Mouse (Mus musculus): ENCODE data around the gene Adap2. TPM values are rescaled to one million over a fixed set of nuclear protein-coding genes. Genes with fewer than 3 reads are reported as not detected.
A peak's percentile ranks its signal among the peaks of the same experiment; 100 is the strongest.
"Not testable (repeated sequence)": the region's sequence is repeated elsewhere in the genome, so short reads cannot be mapped to it uniquely, and the experiment has no call there.

Gene Adap2
- polyA plus RNA-seq, 1 experiment from 2014 or later: 2.7 TPM

DNA sequence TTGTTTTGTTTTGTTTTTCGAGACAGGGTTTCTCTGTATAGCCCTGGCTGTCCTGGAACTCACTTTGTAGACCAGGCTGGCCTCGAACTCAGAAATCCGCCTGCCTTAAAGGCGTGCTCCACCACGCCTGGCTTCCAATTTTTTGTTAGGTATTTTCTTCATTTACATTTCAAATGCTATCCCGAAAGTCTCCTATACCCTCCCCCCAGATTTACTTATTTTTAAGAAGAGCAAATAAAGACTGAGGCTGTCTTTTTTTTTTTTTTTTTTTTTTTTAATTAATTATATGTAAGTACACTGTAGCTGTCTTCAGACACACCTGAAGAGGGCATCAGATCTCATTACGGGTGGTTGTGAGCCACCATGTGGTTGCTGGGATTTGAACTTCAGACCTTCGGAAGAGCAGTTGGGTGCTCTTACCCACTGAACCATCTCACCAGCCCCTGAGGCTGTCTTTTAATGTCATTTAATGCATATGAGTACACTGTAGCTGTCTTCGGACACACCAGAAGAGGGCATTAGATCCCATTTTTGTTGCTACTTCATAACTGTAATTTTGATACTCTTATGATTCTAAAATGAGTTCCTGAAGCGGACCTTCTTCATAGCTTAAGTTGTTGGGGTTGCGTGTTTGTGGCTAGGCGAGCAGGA, 29.3 kb downstream of the Adap2 start:
- ATAC-seq (ENCODE audit: low FRiP score, low read depth); H3K4me1 ChIP-seq; H3K27ac ChIP-seq (replicated peaks); H3K36me3 ChIP-seq; H3K9me3 ChIP-seq; H3K27me3 ChIP-seq: not testable (repeated sequence)
- WGBS: 47% methylated on average over 12 of the region's 12 CpGs
- H3K4me2 ChIP-seq (replicated peaks): peak overlapping the region; percentile 64
- H3K4me3 ChIP-seq: peak overlapping the region; percentile 49
- peak overlapping the region; percentile 53 for H3K9ac ChIP-seq (replicated peaks)

DNA sequence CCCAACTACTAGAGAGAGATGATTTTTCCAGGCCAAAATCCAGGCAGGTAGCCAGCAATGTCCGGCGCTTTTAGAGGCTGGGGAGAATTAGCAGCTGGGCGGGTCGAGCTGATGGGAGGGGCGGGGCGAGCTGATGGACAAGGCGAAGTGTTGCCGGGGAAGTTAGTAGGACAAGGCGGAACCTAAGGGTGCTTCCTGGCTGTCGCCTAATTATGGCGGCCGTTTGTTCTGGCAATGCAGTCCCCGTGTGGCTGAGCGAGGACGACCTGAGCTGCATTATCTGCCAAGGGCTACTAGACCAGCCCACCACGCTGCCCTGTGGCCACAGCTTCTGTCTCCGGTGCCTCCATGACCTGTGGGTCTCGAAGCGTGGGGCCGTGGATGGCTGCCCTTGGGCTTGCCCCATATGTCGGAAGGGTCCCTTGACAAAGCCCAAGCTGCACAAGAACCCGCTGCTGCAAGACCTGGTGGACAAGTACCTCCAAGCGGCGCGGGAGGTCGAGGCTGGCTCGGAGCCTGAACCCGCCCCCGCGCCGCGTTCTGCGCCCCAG, 29.9 kb downstream of the Adap2 start, which contains the start of gene Rnf135:
Rnf135 (plus strand) TSS at position 147 of the 551 bp plus-strand sequence.
- Histone ChIP-seq H3K4me2 (replicated peaks) (peak within 1 kb of the TSS; percentile 64), H3K4me1 (0 out of 2 replicates have a peak, but pooled peaks cover 6% of the 10 kb centered on the region), H3K9ac (replicated peaks) (peak within 1 kb of the TSS; percentile 53), H3K27ac (replicated peaks) (0 out of 2 replicates have a peak within 1 kb of the TSS, but pooled peaks have one; percentile 7), H3K36me3 (no peaks in the 10 kb centered on the region), H3K4me3 (peak within 1 kb of the TSS; percentile 49), H3K9me3 (no peaks in the 10 kb centered on the region), H3K27me3 (0 out of 2 replicates have a peak, but pooled peaks cover 4% of the 10 kb centered on the region)
- WGBS: 1% methylated on average over 33 of the region's 33 CpGs
- peak; percentile 38; the same call in 1 of the 2 replicates for ATAC-seq (ENCODE audit: low FRiP score, low read depth)

GRCm38 (mm10) chr11:80184531-80185071, 30.7 kb downstream of the Adap2 start:
- Histone ChIP-seq H3K4me2 (replicated peaks) (peak overlapping the region; percentile 64; the same call in 1 of the 2 replicates), H3K4me3 (peak overlapping the region; percentile 49; the same call in 1 of the 2 replicates), H3K9ac (replicated peaks) (no peak overlapping the region), H3K4me1 (0 out of 2 replicates have a peak, but pooled peaks cover 6% of the 10 kb centered on the region), H3K36me3 (no peaks in the 10 kb centered on the region), H3K27me3 (0 out of 2 replicates have a peak, but pooled peaks cover 4% of the 10 kb centered on the region), H3K27ac (replicated peaks) (no peak overlapping the region), H3K9me3 (no peaks in the 10 kb centered on the region)
- ATAC-seq (ENCODE audit: low FRiP score, low read depth): no peak
- 91% methylated on average over 6 of the region's 6 CpGs for WGBS

DNA sequence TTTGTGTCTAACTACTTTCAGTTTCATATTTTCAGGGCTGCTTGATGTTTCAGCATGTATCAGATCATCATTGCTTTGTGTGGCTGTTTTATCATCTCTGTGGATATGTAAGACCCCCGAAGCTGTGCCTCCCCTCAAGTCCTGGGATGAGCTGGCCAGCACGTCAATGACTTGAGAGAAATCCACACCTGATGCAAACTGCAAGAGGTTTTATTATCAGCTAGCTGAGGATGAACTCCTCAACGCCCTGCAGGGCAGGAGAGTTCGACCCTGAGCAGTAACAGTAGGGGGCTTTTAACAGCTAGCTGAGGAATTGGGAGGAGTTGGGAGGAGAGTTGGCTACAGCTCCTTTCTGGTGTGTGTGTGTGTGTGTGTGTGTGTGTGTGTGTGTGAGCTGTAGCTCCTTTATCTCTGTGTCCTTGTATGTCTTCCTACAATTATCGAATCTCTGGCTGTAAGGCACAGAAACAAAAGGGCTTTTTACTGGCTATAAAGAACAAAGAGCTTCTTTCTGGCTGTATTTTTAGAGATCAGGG, 31.6 kb downstream of the Adap2 start:
- not testable (repeated sequence) for H3K4me1 ChIP-seq; H3K27ac ChIP-seq (replicated peaks); ATAC-seq (ENCODE audit: low FRiP score, low read depth); H3K27me3 ChIP-seq; H3K36me3 ChIP-seq; H3K9ac ChIP-seq (replicated peaks); H3K4me3 ChIP-seq; H3K4me2 ChIP-seq (replicated peaks); H3K9me3 ChIP-seq
- WGBS: 73% methylated on average over 5 of the region's 5 CpGs

DNA sequence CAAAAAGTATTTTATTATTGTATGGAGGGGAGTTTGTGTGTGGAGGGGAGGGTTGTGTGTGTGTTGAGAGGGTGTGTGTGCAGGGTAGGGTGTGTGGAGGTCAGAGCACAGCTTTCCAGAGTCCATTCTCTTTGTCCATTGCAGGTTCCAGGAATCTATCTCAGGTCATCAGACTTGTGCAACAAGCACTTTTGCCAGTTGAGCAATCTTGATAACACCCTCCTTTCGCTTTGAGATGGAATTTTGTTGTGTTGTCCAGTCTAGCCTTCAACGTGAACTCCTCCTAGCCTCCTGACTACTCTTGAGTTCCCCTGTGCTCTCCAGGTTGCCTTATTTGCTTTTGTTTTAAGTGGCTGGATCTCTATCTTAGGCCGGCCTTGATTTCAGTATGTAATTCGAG, 36.4 kb downstream of the Adap2 start:
- Histone ChIP-seq H3K27me3 (no peaks in the 10 kb centered on the region), H3K4me3 (no peak overlapping the region), H3K36me3 (no peaks in the 10 kb centered on the region), H3K9ac (replicated peaks) (no peak overlapping the region), H3K4me1 (no peaks in the 10 kb centered on the region), H3K9me3 (no peaks in the 10 kb centered on the region), H3K4me2 (replicated peaks) (no peak overlapping the region), H3K27ac (replicated peaks) (no peak overlapping the region)
- no peak for ATAC-seq (ENCODE audit: low FRiP score, low read depth)
- 82% methylated on average over 4 of the region's 4 CpGs for WGBS

GRCm38 (mm10) chr11:80193827-80194226, 39.9 kb downstream of the Adap2 start:
- 70% methylated on average over 4 of the region's 4 CpGs for WGBS
- Histone ChIP-seq H3K27me3 (no peaks in the 10 kb centered on the region), H3K9me3 (no peaks in the 10 kb centered on the region), H3K9ac (replicated peaks) (no peak overlapping the region), H3K4me1 (no peaks in the 10 kb centered on the region), H3K36me3 (no peaks in the 10 kb centered on the region), H3K4me2 (replicated peaks) (no peak overlapping the region), H3K4me3 (no peak overlapping the region), H3K27ac (replicated peaks) (no peak overlapping the region)
- no peak for ATAC-seq (ENCODE audit: low FRiP score, low read depth)

- Histone ChIP-seq H3K27me3 (no peaks in the 10 kb centered on the region), H3K36me3 (no peaks in the 10 kb centered on the region), H3K4me2 (replicated peaks) (no peak overlapping the region), H3K27ac (replicated peaks) (no peak overlapping the region), H3K9ac (replicated peaks) (no peak overlapping the region), H3K4me3 (no peak overlapping the region), H3K4me1 (no peaks in the 10 kb centered on the region), H3K9me3 (no peaks in the 10 kb centered on the region)
- 85% methylated on average over 7 of the region's 7 CpGs for WGBS
- ATAC-seq (ENCODE audit: low FRiP score, low read depth): no peak
Measured at GRCm38 (mm10) chr11:80196351-80196750, 42.4 kb downstream of the Adap2 start.

DNA sequence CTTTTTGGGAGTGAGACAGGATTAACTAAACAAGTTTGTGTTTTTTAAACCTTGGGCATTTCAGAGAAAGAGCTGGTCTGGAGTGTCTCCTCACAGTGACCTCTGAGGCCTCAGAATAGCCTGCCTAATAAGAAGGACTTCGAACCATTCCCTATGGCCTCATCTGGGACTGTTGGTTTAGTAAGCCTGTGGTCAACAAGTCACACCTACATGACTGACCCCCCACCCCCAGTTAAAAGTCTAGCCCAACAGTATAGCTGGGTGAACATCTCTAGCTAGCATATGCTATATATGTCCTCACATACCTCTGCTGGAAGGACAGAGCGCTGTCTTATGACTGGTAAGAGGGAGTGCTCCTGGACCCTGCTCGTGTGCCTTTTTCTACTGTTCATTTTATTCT, 45.4 kb downstream of the Adap2 start:
- WGBS: 90% methylated on average over 3 of the region's 3 CpGs
- ATAC-seq (ENCODE audit: low FRiP score, low read depth): no peak
- H3K27me3 ChIP-seq: no peaks in the 10 kb centered on the region
- no peak overlapping the region for H3K4me2 ChIP-seq (replicated peaks)
- H3K4me1 ChIP-seq: no peaks in the 10 kb centered on the region
- no peaks in the 10 kb centered on the region for H3K36me3 ChIP-seq
- H3K9me3 ChIP-seq: no peaks in the 10 kb centered on the region
- H3K4me3 ChIP-seq: no peak overlapping the region
- H3K27ac ChIP-seq (replicated peaks): no peak overlapping the region
- no peak overlapping the region for H3K9ac ChIP-seq (replicated peaks)

DNA sequence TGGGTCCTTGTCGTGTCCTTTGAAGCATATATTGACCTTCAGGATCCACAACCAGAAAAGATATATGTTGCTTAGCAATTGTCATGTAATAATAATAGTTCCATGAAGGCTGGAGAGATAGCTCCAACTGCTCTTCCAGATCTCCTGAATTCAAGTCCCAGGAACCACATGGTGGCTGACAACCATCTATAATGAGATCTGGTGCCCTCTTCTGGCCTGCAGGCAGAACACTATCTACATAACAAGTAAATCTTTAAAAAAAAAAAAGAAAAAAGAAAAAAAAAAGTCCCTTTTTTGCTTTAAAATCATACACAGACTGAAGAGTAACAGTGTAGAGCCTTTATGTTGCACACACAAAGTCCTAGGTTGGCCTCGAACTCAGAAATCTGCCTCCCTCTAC, 45.9 kb downstream of the Adap2 start:
- Histone ChIP-seq H3K9ac (replicated peaks) (no peak overlapping the region), H3K4me1 (no peaks in the 10 kb centered on the region), H3K4me3 (no peak overlapping the region), H3K9me3 (no peaks in the 10 kb centered on the region), H3K27ac (replicated peaks) (no peak overlapping the region), H3K36me3 (no peaks in the 10 kb centered on the region), H3K4me2 (replicated peaks) (no peak overlapping the region), H3K27me3 (no peaks in the 10 kb centered on the region)
- 94% methylated on average over 2 of the region's 2 CpGs for WGBS
- ATAC-seq (ENCODE audit: low FRiP score, low read depth): no peak

DNA sequence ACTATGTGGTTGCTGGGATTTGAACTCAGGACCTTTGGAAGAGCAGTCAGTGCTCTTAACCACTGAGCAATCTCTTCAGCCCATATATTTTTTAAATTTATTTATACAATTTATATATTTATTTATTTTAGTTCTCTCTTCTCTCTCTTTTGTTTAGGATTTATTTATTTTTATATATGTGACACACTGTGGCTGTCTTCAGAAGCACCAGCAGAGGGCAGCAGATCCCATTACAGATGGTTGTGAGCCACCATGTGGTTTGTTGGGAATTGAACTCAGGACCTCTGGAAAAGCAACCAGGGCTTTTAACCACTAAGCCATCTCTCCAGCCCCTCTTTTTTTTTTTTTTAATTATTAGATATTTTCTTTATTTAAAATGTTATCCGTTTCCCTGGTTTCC, 46.4 kb downstream of the Adap2 start:
- no peak for ATAC-seq (ENCODE audit: low FRiP score, low read depth)
- WGBS: 67% methylated on average over 1 of the region's 1 CpGs

GRCm38 (mm10) chr11:80202296-80202695, 48.4 kb downstream of the Adap2 start:
- Histone ChIP-seq H3K9ac (replicated peaks) (no peak overlapping the region), H3K4me2 (replicated peaks) (no peak overlapping the region), H3K36me3 (no peaks in the 10 kb centered on the region), H3K4me3 (no peak overlapping the region), H3K9me3 (no peaks in the 10 kb centered on the region), H3K4me1 (no peaks in the 10 kb centered on the region), H3K27ac (replicated peaks) (no peak overlapping the region), H3K27me3 (no peaks in the 10 kb centered on the region)
- WGBS: 81% methylated on average over 6 of the region's 6 CpGs
- ATAC-seq (ENCODE audit: low FRiP score, low read depth): no peak

More for the DNA sequence above, 46.4 kb downstream of the Adap2 start:
- no peak overlapping the region for H3K27ac ChIP-seq (replicated peaks)
- H3K4me3 ChIP-seq: no peak overlapping the region
- H3K4me1 ChIP-seq: no peaks in the 10 kb centered on the region
- no peaks in the 10 kb centered on the region for H3K9me3 ChIP-seq
- H3K36me3 ChIP-seq: no peaks in the 10 kb centered on the region
- no peak overlapping the region for H3K4me2 ChIP-seq (replicated peaks)
- H3K27me3 ChIP-seq: no peaks in the 10 kb centered on the region
- no peak overlapping the region for H3K9ac ChIP-seq (replicated peaks)

- 86% methylated on average over 3 of the region's 3 CpGs for WGBS
- no peak overlapping the region for H3K4me3 ChIP-seq
- no peaks in the 10 kb centered on the region for H3K27me3 ChIP-seq
- no peak overlapping the region for H3K4me2 ChIP-seq (replicated peaks)
- H3K4me1 ChIP-seq: no peaks in the 10 kb centered on the region
- no peaks in the 10 kb centered on the region for H3K36me3 ChIP-seq
- no peak for ATAC-seq (ENCODE audit: low FRiP score, low read depth)
- no peak overlapping the region for H3K27ac ChIP-seq (replicated peaks)
- H3K9me3 ChIP-seq: no peaks in the 10 kb centered on the region
- no peak overlapping the region for H3K9ac ChIP-seq (replicated peaks)
Measured at GRCm38 (mm10) chr11:80204037-80204436, 50.1 kb downstream of the Adap2 start.

All from midbrain, embryonic 12.5 days (tissue).